Mouse (Mus musculus) spleen, postnatal 4 days (tissue): ENCODE measurements around the gene Atg7.

Experiments
- DNase-seq, 2 experiments: peaks; one replicate each; pipeline ENCODE4 v3.0.0; 2022; ENCODE audit warnings: low spot score in 2 of 2

Gene Atg7

GRCm38 (mm10) chr6:114818471-114818870 lies 175.6 kb downstream of the Atg7 start:
- no peak for DNase-seq

GRCm38 (mm10) chr6:114819971-114820481 lies 177.1 kb downstream of the Atg7 start:
- no peak for DNase-seq

DNA sequence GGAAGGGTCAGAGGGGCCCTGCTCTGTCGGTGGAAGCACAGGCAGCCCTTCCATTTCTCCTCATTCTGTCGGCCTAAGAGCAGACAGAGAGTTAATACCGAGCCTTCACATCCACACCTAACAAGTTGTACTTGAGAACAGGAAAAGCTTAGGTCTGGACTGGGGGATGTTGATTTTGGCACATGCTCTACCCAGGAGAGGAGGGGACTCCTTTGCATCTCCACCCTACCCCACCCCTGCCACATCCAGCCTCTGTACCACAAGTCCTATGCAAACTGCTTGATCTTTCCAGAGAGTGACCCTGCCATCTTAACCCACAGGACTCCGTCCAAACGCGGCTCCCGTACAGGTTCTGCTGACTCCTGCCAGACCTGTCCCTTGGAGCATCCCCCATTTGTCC lies 178.7 kb downstream of the Atg7 start:
- no peak for DNase-seq

GRCm38 (mm10) chr6:114826889-114827288 lies 184.0 kb downstream of the Atg7 start:
- no peak for DNase-seq

DNA sequence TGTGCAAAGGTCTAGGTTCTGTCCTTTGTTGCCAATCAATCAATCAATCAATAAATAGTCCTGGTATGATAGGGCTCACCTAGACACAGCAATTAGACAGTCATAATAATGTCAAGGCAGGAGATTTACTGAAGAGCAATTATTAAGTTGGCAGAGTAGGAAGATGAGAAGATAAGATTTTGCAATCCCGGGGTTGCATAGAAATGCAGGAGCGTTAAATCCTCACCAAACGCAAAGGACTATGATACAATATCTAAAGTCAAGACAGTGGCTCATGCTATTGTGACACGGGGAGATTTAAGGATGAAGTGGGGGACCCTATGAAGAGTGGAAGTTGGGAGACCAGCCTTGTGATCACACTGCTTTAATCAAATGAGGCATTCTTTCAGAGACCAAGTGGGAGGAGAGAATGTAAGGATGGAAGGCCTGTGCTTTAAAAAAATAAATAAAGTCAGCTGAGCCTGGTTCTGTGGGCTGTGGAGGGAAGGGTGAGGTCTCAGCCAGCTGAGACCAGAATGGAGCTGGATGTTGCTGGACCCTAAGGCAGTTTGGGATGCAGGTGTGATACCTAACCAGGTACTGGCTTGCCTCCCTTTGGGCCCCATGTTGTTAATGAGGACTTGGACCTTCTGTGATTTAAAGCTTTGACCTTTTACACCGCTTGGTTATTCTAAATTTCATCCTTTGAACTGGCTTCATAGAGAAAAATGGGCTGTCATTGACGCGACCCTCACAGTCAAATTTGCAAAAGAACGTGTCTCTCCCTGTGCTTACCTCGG lies 187.0 kb downstream of the Atg7 start:
- DNase-seq: no peak

DNA sequence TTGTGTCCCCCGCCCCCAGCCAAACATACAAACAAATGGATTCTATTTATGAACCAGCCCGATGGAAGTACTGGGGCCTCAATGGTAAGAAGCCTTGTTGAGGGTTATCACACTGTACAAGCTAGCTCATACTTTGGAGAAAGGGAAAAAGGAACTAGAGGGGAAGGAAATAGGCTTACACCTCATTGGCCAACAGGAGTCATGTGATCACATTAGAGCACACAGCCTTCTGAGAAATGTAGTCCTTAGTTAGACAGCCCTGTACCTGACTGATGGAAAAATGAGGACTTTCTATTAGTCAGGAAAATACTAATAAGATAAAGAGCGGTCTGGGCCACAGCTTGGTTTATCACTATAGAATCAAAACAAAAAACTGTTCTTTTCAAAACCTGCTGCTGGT lies 188.9 kb downstream of the Atg7 start:
- no peak for DNase-seq

- no peak for DNase-seq
Observed at GRCm38 (mm10) chr6:114833058-114833685, 190.3 kb downstream of the Atg7 start.

DNA sequence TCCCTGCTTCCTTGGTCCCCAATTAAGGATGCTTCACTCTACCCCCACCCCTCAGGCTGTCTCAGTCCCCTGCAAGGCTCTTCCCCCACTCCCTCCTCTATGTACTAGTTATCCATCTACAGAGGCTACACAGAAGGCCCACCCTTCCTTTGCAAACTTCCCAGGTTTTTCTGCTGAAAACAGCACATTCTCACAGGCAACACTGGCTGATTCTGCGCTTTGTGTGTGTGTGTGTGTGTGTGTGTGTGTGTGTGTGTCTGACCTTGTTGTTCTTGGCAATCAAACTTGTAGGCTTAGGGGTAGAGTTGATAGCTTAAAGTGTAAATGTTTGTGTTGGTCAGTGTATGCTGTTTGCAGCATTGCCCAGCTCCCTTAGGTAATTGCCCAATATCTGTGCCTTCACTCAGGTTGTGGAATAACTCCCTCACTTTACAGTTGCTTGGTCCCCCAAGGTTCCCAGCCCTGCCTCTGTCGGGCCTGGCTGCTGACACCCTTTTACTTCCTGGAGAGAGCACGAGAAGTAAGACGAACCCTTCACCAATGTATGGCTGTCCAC lies 191.0 kb downstream of the Atg7 start:
- DNase-seq: no peak

- no peak for DNase-seq
Observed at GRCm38 (mm10) chr6:114835344-114835743, 192.4 kb downstream of the Atg7 start.

GRCm38 (mm10) chr6:114835752-114836151 lies 192.9 kb downstream of the Atg7 start:
- no peak for DNase-seq

DNA sequence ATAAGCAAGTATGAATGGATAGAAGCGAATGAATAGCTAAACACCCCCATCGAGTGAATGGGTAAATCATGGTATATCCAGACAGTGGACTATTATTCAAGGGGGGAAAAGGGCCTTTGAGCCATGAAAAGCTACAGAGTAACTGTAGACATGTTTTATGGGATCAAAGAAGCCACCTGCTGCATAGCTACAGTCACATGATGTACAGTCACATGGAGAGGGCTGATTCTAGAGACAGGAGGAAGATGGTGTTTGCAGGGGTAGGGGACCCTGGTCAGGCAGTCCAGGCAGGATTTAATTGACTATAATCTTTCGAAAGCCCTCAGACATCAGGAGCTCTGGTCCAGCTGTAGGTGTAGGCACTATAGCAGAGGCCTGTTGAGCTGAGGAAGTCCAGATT lies 193.5 kb downstream of the Atg7 start:
- DNase-seq: no peak

DNA sequence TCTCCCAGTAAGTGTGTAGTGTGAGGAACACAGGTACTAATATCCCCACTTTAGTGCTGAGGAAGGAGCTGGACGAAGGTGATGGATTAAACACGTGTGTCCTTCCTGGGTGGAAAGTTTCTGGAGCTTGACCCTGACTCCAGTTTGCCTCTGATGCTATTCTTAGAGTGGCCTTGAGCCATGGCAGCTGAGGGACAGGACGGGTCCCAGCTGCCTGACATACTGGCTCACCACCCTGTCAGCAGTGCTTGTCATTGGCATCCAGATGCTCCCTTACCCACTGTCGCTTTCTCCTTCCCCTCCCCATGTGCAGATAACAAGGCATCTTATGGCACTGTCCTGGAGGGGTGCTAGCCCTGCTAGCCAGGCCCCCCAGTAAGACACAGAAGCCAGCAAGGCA lies 196.0 kb downstream of the Atg7 start:
- no peak for DNase-seq

DNA sequence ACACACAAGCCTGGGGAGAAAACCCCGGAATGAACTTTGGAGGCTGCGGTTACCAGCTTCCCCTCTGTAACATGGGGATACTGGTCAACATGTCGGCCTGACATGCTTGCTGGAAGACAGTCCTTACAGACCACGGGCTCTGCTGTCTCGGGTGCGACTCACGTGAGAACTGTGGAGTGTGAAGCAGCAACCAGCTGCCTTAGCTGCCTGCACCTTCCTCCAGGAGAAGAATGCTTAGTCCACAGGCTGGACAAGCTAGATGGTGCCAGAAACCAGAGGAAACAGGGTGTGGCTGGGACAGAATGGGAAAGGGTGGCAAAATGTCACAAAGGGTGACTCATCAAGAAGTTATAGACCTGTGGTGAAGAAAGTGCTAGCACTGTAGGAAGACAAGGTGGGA lies 197.1 kb downstream of the Atg7 start:
- no peak for DNase-seq

DNA sequence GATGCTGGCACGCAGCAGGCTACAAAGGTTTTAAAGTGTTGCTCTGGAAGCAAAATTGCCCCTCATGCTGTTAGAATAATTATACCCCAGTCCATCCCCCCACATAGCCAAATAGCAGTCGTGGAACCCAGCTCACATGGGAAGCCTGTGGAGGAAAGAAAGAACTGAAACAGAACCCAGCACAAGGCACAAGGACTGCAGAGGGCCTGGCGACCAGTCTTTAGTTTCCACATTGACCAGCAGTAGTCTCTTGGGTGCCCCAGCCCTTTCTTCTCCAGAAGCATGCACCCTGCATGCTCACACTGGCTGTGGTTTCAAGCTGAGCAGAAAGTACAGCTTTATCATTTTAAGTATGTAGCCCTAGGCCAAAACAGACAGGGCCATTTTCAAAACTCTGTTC lies 199.2 kb downstream of the Atg7 start:
- DNase-seq: no peak

GRCm38 (mm10) chr6:114842863-114843262 lies 200.0 kb downstream of the Atg7 start:
- DNase-seq: no peak

GRCm38 (mm10) chr6:114846153-114846772 lies 203.4 kb downstream of the Atg7 start:
- no peak for DNase-seq

GRCm38 (mm10) chr6:114847582-114848174 lies 204.8 kb downstream of the Atg7 start:
- no peak for DNase-seq

DNA sequence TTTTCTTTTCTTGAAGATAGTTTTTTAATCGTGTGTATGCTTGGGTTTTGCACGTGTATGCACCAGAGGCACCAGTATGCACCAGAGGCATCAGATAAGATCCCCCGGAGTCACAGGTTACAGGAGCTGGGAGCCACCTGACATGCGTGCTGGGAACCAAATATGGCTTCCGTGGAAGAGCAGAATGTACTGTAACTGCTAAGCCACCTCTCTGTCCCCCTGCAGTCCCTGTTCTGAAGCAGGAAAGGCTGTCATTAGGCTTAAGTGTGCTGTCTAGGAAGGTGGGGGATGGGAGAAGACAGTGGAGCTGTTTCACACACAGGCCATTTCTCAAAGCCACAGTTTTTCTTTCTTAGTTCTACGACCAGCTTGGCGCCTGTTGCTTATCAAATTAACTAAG lies 205.9 kb downstream of the Atg7 start:
- no peak for DNase-seq

- DNase-seq: no peak
Observed at GRCm38 (mm10) chr6:114849787-114850186, 206.9 kb downstream of the Atg7 start.

DNA sequence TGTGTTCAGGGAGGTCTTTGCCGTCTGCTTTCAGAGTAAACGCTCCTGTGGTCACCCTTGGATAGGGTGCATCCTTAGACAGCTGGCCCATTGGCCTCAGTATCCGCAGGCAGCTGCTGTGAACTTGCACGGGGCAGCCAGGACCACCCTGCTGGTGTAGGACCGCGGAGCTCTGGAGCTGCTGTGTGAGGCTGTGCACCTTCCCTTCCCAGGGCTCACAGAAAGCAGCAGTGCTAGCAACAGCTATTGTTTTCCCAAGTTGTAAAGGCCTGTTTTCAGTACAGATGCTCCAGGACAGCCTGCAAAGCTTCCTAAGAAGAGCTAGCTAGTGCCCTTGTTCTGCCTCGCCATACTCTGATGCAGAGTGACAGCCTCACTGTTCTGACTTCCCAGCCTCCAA lies 208.8 kb downstream of the Atg7 start:
- no peak for DNase-seq

DNA sequence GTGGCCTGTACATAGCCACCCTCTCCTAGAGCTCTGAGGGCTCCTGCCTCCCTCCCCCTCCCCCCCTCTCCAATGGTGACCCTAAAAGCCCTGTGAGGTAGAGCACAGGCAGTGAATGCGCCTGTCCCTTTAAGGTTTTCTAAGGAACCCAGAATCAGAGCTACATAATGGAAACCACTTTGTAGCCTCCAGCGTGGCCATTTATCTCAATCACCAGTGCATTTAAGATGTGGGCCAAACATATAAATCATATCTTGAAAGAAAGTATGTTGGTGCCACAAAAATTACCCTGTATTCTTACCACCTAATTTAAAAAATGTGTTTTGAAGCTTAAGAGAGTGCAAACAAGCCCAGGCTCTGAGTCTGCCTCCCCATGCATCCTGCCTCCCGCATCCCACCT lies 209.8 kb downstream of the Atg7 start:
- no peak for DNase-seq

GRCm38 (mm10) chr6:114854368-114854767 lies 211.5 kb downstream of the Atg7 start:
- no peak for DNase-seq
